Mouse (Mus musculus) heart, postnatal 10 days (tissue): Measurements from ENCODE around the gene D630003M21Rik. TPM values are rescaled to one million over a fixed set of nuclear protein-coding genes. Genes with fewer than 3 reads are reported as not detected.

Experiments used
- DNase-seq, 2 experiments: peaks; one replicate each; pipeline ENCODE4 v3.0.0; 2021
- intact Hi-C: fragments of 180-260 bp; cut with DNase I; formaldehyde crosslinking; loops from one replicate; pipeline ENCODE4 v1.15.1; 2025
- total RNA-seq, 2 experiments: library from RNA; stranded (reverse); gene quantifications; 2 replicates each; pipeline ENCODE4 v1.2.3; 2021

Gene D630003M21Rik
- total RNA-seq, 2 experiments from 2014 or later = 8.6 to 8.7 TPM

DNA sequence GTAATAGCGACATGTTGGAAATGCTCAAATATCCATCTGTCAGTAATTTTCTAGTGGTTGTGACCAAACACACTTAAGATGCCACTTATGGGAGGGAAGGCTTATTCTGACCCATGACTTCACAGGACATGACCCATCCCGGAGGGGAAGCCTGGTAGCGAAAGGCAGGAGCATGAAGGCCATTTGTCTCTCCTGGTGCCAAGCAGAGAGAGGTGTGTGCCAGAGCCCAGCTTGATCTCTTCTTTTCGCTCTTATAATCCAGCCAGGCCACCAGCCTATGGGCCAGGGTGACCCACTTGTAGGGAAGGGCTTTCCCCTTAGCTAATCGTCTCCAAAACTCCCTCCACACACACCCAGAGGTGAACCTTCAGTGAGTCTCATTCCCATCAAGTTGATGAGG is 9.1 kb upstream of the D630003M21Rik start:
- DNase-seq = no peak
- intact Hi-C loops = no loop called here

DNA sequence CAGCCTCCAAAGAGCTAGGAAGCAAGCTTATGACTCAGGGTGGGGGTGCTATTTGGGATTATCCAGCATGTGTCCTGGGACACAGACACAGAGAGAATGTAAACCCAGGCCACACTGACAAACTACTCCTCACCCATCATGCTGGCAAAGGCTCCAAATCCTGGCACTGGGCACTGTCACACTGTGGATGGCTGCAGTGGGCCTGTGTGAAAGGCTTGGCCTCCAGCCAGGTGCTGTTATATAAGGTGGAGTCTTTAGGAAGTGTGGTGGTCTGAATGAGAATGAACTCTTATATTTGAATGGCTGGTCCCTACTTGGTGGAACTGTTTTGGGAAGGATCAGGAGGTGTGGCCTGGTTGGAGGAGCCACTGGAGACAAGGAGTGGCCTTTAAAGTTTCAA is 7.7 kb upstream of the D630003M21Rik start:
- DNase-seq = no peak
- intact Hi-C loops = no loop called here

DNA sequence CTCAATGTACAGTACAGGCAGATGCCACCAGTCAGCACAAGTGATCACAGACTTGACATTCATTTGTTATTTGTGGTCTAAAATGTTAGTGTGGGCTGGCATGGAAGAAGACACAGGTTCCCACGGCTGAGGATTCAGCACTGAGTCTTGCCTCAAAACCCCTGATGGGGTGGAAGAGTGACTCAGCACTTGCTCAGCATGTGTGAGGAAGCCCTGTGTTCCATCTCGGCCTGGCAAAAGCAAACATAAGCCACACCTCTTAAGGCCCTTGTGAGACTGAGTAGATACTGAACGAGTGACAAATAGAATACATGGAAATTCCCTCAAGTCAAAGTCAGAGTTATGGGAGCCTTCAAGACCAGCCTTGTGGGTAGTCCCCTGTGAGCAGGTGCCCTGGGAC is 4.1 kb upstream of the D630003M21Rik start:
- no peak for DNase-seq
- intact Hi-C loops = no loop called here

DNA sequence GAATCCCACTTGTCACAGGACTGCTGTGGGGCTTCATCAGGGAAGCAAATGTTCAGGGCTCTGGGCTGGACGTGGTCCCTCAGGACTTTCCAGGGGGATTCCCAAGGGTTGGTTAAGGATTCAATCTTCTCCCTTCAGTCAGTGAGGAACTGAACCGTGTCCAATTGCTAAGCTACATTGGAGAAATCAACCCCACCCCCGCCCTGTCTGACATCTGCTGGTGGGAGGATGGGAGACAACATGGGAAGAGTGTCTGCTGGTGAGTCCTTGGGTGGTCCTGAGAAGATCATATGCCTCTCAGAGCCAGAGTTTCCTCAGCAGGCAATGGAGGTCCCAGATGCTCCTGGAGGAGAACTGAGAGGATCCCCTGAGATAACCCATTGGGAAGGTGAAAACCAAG is 3.4 kb upstream of the D630003M21Rik start:
- DNase-seq = no peak
- intact Hi-C loops = no loop called here

GRCm38 (mm10) chr2:158231071-158231470 is 2.0 kb upstream of the D630003M21Rik start:
- no peak for DNase-seq
- intact Hi-C loops = no loop called here

- intact Hi-C loops = no loop called here
- no peak for DNase-seq
Observed at GRCm38 (mm10) chr2:158230617-158231016, 1.6 kb upstream of the D630003M21Rik start.

DNA sequence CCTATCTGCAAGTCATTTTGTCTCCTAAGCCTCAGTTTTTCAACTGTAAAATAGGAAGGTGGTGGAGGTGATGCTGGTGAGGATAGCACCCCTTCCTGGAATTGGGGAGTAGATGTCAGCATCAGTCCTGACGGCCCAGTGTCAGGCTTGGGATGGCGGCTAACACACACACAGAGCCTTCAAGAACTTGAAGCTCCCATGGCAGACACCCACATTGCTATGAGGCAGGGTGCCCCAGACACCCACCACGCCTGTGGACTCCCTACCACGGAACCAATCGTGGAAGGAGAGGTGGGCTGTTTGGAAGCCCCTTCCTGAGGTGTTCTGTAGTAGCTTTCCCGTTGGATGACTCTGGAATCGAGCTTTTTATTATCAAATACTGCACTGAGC is 476 bp upstream of the D630003M21Rik start:
- intact Hi-C loops = no loop called here
- DNase-seq = no peak

- DNase-seq = peak; percentile 69 to 79
- intact Hi-C loops = loop anchor here (1.0 kb wide), 1 partner anchor 115 kb away; no protein-coding TSS in a partner anchor
Observed at GRCm38 (mm10) chr2:158225301-158225700, 3.7 kb downstream of the D630003M21Rik start.

DNA sequence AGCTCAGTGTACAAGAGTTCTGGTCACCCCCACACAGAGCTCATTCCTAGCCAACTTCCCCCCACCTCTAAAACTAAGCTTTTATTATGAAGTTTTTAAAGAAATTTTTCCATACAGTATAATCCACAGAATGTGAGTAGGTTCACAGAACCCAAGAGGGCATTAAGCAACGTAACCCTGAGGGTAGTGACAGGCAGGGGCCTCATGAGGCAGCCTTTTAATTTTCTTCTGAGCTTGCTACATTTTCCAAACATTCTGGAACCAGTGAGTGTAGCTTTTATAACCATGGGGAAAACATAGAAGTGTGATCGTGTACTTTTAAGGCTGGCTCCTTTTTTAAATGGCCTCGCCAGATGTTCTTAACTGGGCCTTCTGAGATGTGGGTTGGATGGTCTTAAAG is 5.5 kb downstream of the D630003M21Rik start:
- no peak for DNase-seq
- intact Hi-C loops = no loop called here

DNA sequence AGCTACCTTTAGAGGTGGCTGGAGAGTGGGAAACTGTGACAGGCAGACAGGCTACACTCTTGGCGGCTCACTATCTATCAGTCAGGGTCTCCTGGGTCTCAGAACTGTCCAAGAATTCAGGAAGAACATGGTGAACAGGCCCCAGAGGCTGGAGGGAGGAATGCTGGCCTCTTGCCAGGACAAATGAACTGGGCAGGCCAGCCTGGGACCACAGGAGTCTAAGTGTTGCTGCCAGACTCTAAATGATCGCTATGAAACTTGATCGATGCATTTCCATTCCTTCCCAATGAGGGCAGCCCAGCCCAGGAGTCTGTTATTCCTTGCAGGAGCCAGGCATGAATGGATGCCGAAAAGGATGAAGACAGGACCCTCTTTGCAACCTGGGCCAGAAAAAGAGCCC is 6.4 kb downstream of the D630003M21Rik start:
- DNase-seq = peak in 1 of 2 experiments; percentile 34
- intact Hi-C loops = no loop called here

GRCm38 (mm10) chr2:158221446-158222084 is 7.5 kb downstream of the D630003M21Rik start:
- no peak for DNase-seq
- intact Hi-C loops = no loop called here

DNA sequence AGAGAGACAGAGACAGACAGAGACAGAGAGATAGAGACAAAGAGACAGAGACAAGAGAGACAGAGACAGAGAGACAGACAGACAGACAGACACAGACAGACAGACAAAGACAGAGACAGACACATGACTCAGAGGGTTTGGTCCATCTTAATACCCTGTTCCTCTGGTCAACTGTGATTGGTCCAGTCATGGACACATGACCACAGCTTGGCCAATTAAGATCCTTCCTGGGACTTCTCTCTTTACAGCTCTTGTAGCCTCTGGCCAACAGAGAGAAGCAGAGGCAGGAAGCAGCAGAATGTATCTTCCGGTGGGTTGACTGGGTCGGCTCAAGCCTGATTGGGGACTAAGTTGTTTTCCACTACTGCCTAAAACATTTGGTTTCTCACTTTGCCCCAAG is 9.5 kb downstream of the D630003M21Rik start:
- no peak for DNase-seq
- intact Hi-C loops = no loop called here

- peak; percentile 48 to 52 for DNase-seq
- intact Hi-C loops = no loop called here
Observed at GRCm38 (mm10) chr2:158216510-158216909, 12.5 kb downstream of the D630003M21Rik start.

- DNase-seq = peak; percentile 73 to 76
- intact Hi-C loops = no loop called here
Observed at GRCm38 (mm10) chr2:158215283-158216117, 13.5 kb downstream of the D630003M21Rik start.

DNA sequence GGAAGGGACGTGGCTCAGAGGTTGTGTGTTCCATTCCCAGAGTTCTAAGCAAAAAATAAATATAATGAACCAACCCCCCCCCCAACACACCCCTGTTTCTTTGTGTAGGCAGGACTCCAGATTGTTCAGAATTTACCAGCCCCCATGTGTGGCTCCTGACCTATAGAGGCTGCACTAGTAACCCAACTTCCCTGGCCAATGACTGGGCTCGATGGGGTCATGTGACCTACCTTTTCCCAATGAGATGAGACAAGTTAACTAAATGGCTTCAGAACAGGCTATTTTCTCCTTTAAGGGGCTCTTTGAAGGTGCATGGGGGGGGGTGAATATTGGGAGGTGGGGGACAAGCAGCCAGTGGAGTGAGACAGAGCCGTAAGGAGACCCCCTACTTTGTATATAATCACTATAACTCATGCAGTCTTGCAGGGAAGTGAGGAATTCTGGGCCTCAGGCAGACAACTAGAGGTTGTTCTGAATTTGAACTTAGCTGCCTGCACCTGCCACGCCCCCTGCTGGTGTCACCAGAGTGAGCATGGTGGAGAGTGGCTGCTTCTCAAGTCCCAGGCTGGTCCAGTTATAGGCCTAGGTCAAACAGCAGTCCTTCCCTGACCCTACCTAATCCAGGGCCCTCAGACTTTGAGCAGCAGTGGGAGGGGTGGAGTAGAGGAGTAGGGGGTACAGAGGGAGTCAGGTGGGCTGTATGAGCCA is 17.1 kb downstream of the D630003M21Rik start:
- intact Hi-C loops = no loop called here
- no peak for DNase-seq

- DNase-seq = no peak
- intact Hi-C loops = no loop called here
Observed at GRCm38 (mm10) chr2:158210958-158211357, 18.1 kb downstream of the D630003M21Rik start.

DNA sequence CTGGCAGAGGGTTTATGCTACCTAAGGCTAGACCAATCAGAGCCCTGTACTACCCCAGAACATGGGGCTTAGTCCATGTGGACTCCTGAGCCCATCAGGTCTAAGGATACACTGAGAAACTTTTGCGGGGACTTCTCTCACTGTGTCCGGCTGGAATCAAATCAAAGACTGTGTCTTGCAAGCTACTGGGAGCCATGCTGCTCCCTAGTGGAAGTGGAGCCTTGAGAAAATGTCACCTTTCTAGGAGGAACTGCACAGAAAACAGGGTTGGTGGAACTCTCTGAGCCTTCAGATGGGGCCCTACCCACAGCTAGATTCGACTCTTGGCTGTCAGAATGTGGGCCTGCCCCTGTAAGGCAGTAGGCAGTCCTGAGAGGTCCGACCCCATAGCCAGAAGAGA is 18.5 kb downstream of the D630003M21Rik start:
- intact Hi-C loops = no loop called here
- peak; percentile 45 to 60 for DNase-seq

DNA sequence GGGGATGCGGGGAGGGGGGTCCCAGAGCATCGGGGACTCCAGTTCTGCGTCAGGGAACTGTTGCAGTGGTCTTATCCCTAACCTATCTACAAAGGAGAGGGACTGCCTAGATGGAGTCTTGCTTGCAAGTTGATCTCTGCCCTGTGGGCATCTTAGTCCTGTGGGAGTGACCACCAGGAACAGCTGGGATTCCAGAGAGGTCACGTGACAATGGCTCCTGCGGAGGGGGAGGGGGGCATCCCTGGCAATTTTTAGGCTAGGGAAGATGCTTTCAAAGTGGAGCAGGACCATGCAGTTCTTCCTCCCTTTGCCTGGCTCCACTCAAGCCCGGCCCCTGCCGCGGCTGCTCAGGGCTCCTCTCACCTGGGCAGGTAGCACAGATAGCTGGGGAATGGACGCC is 19.2 kb downstream of the D630003M21Rik start:
- no peak for DNase-seq
- intact Hi-C loops = loop anchor here (2.0 to 10.0 kb wide), 3 partner anchors 131 to 605 kb away; no protein-coding TSS in a partner anchor

- peak; percentile 82 to 86 for DNase-seq
- intact Hi-C loops = loop anchor here (1.0 to 10.0 kb wide), 4 partner anchors 50 to 603 kb away; partner anchors contain the start of gene Bpi
Observed at GRCm38 (mm10) chr2:158207848-158208247, 21.2 kb downstream of the D630003M21Rik start.

- DNase-seq = peak; percentile 79 to 89
- intact Hi-C loops = loop anchor here (1.0 to 10.0 kb wide), 4 partner anchors 57 to 599 kb away; partner anchors contain the start of gene Tgm2
Observed at GRCm38 (mm10) chr2:158204114-158204513, 24.9 kb downstream of the D630003M21Rik start.

- intact Hi-C loops = loop anchor here (1.0 to 10.0 kb wide), 4 partner anchors 56 to 599 kb away; partner anchors contain the start of gene Tgm2
- DNase-seq = no peak
Observed at GRCm38 (mm10) chr2:158203686-158204085, 25.3 kb downstream of the D630003M21Rik start.
